Mouse (Mus musculus) Muller cell, postnatal 12 days (primary cell): ENCODE measurements around the gene Ypel3.
A peak's percentile ranks its signal among the peaks of the same experiment; 100 is the strongest.
"Not testable (repeated sequence)": the region's sequence is repeated elsewhere in the genome, so short reads cannot be mapped to it uniquely, and the experiment has no call there.

Experiments used
- DNase-seq: peaks from one replicate; pipeline ENCODE4 v3.0.0-alpha.2; 2015; ENCODE audit errors: inconsistent ontology term

Ypel3 gene

GRCm38 (mm10) chr7:126776598-126777057 is at the start of gene Ypel3:
TSS of gene Ypel3 (plus strand) at chr7:126776955.
- peak; percentile 95 for DNase-seq

- not testable (repeated sequence) for DNase-seq
Observed at GRCm38 (mm10) chr7:126730256-126730789, 46.4 kb upstream of the Ypel3 start.

GRCm38 (mm10) chr7:126736122-126736521 is 40.6 kb upstream of the Ypel3 start:
- DNase-seq = no peak

- DNase-seq = peak; percentile 24
Observed at GRCm38 (mm10) chr7:126739551-126739950, 37.2 kb upstream of the Ypel3 start.

DNA sequence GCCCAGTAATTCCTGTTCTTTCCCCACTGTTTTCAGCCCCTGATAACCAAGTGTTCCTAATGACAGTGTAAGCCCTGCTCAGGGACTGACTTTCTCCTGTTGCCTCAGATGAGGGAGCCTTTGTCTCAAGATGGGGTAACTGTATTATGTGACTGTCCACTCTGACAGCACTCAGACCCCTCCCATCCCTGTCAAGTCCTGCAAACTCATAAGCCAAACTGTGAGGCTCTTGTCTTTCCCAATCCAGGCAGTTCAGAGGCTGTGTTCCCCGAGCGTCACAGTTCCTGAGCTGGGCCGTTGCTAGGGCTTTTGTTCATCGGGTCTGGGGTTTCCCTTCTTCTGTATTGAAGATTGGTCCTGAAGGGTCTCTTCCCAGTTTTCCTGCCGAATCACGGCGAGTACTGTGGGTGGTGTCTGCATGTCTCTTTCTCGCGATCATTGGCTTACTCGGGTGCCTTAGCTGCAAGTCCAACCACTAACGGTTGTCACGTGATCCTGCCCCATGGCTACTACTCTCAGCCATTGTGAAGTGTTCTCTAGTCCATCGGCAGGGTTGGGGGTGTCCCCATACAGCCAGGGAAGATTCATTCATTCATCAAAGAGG is 36.5 kb upstream of the Ypel3 start:
- DNase-seq = peak; percentile 13

DNA sequence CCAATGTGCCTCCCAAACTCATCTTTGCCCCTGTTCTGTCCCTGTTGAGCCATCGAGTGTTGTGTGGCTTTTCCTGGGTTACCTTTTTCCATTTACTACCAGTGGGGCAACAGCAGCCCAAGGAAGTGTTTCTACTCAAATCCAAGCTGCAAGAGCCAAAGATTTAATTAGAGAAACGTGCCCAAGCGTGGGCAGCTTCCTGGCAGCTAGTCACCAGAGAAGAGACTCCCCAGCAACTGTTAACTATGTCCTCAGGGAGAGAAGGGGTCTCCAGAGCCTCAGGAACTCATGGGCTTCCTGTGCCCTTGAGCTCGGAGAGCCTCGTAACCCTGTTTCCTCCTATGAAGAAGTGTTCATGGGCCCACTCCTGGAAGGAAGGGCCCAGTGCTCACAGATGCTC is 35.8 kb upstream of the Ypel3 start:
- no peak for DNase-seq

- no peak for DNase-seq
Observed at GRCm38 (mm10) chr7:126741452-126741851, 35.3 kb upstream of the Ypel3 start.

DNA sequence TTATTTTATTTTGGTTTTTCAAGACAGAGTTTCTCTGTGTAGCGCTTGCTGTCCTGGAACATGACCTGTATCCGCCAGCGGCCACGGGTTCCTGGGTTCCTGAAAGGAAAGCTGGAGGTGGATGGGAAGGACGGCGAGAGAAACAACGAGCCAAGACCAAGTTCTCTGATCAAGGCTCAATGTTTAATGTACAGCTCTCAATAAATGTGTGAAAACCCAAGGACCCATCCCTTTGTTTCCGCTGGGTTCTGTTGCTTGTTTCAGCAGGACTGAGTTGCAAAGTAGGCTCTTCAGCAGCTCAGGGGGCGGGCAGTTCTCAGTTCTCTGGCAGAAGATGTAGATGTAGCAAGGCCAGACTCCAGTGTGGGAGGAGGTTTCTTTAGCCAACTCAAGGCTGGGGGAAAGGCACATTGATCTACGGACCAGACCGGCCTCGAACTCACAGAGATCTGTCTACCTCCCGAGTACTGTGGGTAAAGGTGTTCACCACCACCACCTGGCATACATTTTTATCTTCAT is 34.7 kb upstream of the Ypel3 start:
- no peak for DNase-seq

DNA sequence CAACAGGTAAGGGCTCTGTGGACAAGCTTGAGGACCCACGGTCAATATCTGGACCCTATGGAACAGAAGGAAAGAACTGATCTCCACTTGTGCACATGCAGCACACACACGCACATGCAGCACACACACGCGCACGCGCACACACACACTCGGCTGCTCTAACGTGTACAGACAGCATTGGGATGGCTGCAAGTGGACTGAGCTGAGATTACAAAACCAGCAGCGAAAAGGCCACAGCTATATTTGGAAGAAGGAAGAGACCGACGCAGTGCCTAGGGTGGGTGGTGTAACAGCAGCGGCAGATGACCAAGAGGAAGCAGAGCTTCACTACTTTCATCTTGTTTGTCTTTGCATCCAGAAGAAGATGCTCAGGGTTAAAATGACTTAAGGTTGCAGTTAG is 30.7 kb upstream of the Ypel3 start:
- no peak for DNase-seq

GRCm38 (mm10) chr7:126746798-126747197 is 30.0 kb upstream of the Ypel3 start:
- DNase-seq = no peak

DNA sequence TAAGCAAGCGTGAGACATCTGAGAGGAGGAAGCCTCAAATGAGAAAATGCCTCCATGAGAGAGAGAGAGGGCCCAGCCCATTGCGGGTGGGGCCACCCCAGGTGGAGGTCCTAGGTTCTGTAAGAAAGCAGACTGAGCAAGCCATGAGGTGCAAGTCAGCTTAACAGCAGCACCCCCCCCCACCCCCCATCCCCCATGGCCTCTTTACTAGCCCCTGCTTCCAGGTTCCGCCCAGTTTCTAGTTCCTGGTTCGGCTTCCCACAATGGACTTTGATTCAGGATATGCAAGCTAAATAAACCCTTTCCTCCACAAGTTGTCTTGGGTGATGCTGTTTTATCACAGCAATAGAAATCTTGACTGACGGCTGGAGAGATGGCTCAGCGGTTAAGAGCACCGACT is 27.9 kb upstream of the Ypel3 start:
- DNase-seq = no peak

GRCm38 (mm10) chr7:126749582-126750343 is 27.0 kb upstream of the Ypel3 start:
- no peak for DNase-seq

- peak; percentile 67 for DNase-seq
Observed at GRCm38 (mm10) chr7:126754866-126755265, 21.9 kb upstream of the Ypel3 start.

- no peak for DNase-seq
Observed at GRCm38 (mm10) chr7:126758539-126758938, 18.2 kb upstream of the Ypel3 start.

- peak; percentile 91 for DNase-seq
Observed at GRCm38 (mm10) chr7:126759050-126759671, 17.6 kb upstream of the Ypel3 start, which contains the start of gene Mapk3. TSS of gene Mapk3 (plus strand) at chr7:126759601.

DNA sequence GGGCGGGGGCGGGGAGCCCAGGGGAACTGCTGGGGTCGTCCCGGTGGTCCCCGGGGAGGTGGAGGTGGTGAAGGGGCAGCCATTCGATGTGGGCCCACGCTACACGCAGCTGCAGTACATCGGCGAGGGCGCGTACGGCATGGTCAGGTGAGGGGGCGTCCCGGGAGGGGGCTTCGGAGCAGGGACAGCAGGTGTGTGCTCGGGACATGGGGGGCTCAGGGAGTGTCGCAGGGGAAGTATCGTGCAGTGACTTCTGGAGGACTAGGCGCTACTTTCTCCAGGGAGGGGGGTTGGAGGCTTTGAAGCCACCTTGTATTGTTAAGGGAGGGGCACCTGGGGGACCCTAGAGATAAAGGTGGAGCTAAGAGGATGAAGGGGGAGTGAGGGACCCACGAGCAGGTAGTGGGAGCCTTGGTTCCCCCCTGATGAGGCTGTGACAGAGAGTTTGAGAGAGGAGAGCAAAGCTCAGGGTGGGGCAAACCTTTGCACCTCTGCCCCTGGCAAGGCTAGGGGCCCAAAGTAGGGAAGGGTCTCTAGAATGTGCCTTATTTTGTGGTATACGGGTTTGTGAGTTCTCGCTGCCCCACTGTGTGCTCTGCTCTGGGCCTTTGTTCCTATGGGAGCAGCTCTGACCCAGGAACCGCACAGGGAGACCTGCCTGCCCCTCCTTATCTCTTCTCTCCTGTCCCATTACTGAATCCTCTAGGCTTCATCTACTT is 16.9 kb upstream of the Ypel3 start:
- DNase-seq = no peak

GRCm38 (mm10) chr7:126760391-126760802 is 16.4 kb upstream of the Ypel3 start:
- peak; percentile 94 for DNase-seq

DNA sequence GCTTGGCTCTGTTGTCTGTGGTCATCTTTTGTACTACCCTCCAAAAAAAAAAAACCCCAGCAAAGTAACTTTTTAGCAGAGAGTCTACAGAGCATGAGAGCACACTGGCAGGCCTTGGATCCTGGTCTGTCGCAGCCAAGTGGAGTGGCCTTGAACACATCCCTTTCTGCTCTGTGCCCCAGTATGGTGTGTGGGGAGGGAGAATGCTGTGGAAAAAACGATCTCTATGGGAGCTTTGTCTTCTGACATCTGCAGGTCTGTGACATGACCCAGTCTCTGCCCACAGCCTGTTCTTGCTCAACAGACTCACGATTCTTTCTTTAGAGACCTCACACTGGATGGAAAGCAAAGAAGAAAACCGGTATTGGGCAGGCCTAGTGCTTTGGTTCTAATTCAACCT is 15.8 kb upstream of the Ypel3 start:
- peak; percentile 67 for DNase-seq

DNA sequence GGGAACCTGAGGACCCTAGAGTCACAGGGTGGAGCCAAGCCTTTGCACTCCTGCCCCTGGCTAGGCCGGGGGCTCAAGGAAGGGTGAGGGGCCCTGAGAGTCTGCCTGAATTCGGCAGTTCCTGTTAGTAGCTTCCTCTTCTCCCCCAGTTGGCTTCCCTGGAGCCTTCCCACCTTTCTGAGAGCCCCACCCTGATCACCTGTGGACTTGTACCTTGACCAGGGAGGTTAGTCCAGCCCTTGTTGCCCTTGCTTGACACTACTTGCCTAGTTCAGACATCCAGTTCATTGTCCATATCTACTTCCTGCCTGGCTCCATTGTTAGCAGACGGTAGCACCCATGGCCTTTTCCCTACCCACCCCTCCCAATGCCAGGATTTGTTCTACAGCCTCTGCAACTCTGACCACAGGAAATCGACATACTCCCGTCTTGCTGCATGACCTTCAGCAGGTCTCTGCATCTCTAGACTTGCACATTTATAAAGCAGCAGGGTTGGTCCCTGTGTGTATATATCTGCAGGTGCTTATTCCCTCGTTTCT is 15.2 kb upstream of the Ypel3 start:
- DNase-seq = no peak

- DNase-seq = no peak
Observed at GRCm38 (mm10) chr7:126762471-126763008, 14.2 kb upstream of the Ypel3 start.

- no peak for DNase-seq
Observed at GRCm38 (mm10) chr7:126765540-126765939, 11.2 kb upstream of the Ypel3 start.
